Mouse (Mus musculus): Measurements from ENCODE around the gene Ltbp3.
A peak's percentile ranks its signal among the peaks of the same experiment; 100 is the strongest.

DNA sequence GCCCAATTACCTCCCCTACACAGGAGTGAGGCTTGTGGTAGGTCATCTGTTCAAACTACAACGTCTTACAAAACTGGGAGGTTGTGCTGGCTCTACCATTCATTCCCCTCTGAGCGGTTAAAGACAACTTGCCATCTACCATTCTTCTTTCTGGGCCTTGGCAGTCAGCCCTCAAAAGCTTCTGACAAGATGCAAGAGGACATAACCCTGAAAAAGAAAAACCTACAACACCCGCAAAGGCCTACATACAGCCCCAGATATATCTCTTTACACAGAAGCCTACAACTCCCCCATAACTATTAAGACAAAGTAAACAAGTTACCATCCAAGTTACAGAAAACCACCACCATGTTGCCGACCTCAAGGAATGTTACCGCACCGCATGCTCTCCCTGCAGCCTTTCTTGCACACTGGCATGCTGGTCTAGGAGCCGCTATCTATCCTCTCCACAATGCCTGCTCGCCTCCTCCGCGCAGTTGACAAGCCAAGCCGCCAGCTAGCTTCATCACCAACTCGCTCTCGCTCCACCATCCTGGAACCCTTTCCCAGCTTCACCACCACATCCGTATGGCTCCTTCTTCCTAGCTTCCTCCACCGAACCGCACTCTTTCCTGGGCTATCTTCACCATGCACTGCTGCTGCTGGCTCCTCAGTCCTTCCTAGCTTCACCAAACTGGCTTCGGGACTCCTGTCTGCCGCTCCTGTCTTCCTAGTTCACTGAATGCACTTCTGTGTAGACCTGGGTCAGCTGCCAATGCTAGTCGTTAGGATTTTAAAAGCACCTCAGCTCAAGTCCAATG is 60.1 kb downstream of the Ltbp3 start:
- TF ChIP-seq CTCF (IDR thresholded peaks at IDR 0.05; ENCODE audit: borderline replicate concordance, insufficient read depth, low read length), result 0 out of 2 replicates have a peak, but pooled peaks have one; percentile 15
- peak; percentile 99 for TF ChIP-seq POLR2A (IDR thresholded peaks at IDR 0.05; ENCODE audit: low read depth, low read length)

Measured in embryonic fibroblast, embryonic 13.5 days (primary cell).